Mouse (Mus musculus): Measurements from ENCODE around the gene Prkce.

- TF ChIP-seq POLR2AphosphoS2 (IDR thresholded peaks at IDR 0.05; ENCODE audit: insufficient read length, low read depth) (no peak), POLR2A (IDR thresholded peaks at IDR 0.05; ENCODE audit: insufficient read length, low read depth) (no peak), TCF3 (IDR thresholded peaks at IDR 0.05; ENCODE audit: insufficient read length, low read depth) (no peak), USF1 (IDR thresholded peaks at IDR 0.05; ENCODE audit: low read depth) (no peak), CEBPB (IDR thresholded peaks at IDR 0.05; ENCODE audit: insufficient read depth, poor library complexity, severe bottlenecking) (no peak), MAX (IDR thresholded peaks at IDR 0.05; ENCODE audit: low read depth) (no peak), TCF12 (IDR thresholded peaks at IDR 0.05; ENCODE audit: insufficient read depth, poor library complexity, severe bottlenecking) (no peak), REST (IDR thresholded peaks at IDR 0.05; ENCODE audit: insufficient read depth, insufficient read length) (no peak), MYOD1 (IDR thresholded peaks at IDR 0.05; ENCODE audit: control insufficient read depth in 1 of 3, insufficient read length in 2 of 3, low read depth in 2 of 3) (no peak), E2F4 (IDR thresholded peaks at IDR 0.05; ENCODE audit: insufficient read depth) (no peak)
Observed at GRCm38 (mm10) chr17:86322840-86323239, 155.3 kb downstream of the Prkce start.
